Mouse (Mus musculus) layer of hippocampus, adult 8-10 months (tissue): ENCODE measurements around the gene Hoxb4. TPM values are rescaled to one million over a fixed set of nuclear protein-coding genes. Genes with fewer than 3 reads are reported as not detected.

ENCODE experiments used
- DNase-seq, 2 experiments: peaks; one replicate each; pipeline ENCODE4 v3.0.0; 2022; ENCODE audit warnings: low spot score in 2 of 2
- total RNA-seq, 4 experiments: library from RNA; stranded (reverse); gene quantifications; 2 replicates each; pipeline ENCODE4 v1.2.4; 2022

Gene Hoxb4
- total RNA-seq, 4 experiments from 2014 or later = 0.13 TPM; not detected in 3

- no peak for DNase-seq
These were observed 33.0 kb upstream of the Hoxb4 start for GRCm38 (mm10) chr11:96284774-96285734.

- DNase-seq = no peak
These were observed 32.0 kb upstream of the Hoxb4 start, which contains the start of gene Hoxb7 for GRCm38 (mm10) chr11:96285771-96286738. TSS of gene Hoxb7 (plus strand) at chr11:96286623.

GRCm38 (mm10) chr11:96286739-96287385 is 31.2 kb upstream of the Hoxb4 start:
- DNase-seq = no peak

- DNase-seq = no peak
These were observed 30.7 kb upstream of the Hoxb4 start for GRCm38 (mm10) chr11:96287411-96287810.

GRCm38 (mm10) chr11:96288455-96289221 is 29.4 kb upstream of the Hoxb4 start:
- no peak for DNase-seq

- DNase-seq = no peak
These were observed 28.8 kb upstream of the Hoxb4 start for GRCm38 (mm10) chr11:96289293-96289692.

- no peak for DNase-seq
These were observed 28.2 kb upstream of the Hoxb4 start for GRCm38 (mm10) chr11:96289837-96290236.

- DNase-seq = no peak
These were observed 27.2 kb upstream of the Hoxb4 start for GRCm38 (mm10) chr11:96290705-96291355.

GRCm38 (mm10) chr11:96291681-96292564 is 26.1 kb upstream of the Hoxb4 start, which contains the start of gene Hoxb6:
TSS of gene Hoxb6 (plus strand) at chr11:96292476.
- no peak for DNase-seq

GRCm38 (mm10) chr11:96292565-96293301 is 25.3 kb upstream of the Hoxb4 start:
- no peak for DNase-seq

- DNase-seq = no peak
These were observed 24.7 kb upstream of the Hoxb4 start for GRCm38 (mm10) chr11:96293302-96293921.

GRCm38 (mm10) chr11:96294245-96295091 is 23.6 kb upstream of the Hoxb4 start:
- peak in 1 of 2 experiments; percentile 41 for DNase-seq

- no peak for DNase-seq
These were observed 22.8 kb upstream of the Hoxb4 start for GRCm38 (mm10) chr11:96295092-96295835.

GRCm38 (mm10) chr11:96296997-96297396 is 21.1 kb upstream of the Hoxb4 start:
- no peak for DNase-seq

- no peak for DNase-seq
These were observed 20.6 kb upstream of the Hoxb4 start for GRCm38 (mm10) chr11:96297428-96297827.
